Mouse (Mus musculus) brain, embryonic 14.5 days (tissue): ENCODE data around the gene Tut7. TPM values are rescaled to one million over a fixed set of nuclear protein-coding genes. Genes with fewer than 3 reads are reported as not detected.
"Not testable (repeated sequence)": the region's sequence is repeated elsewhere in the genome, so short reads cannot be mapped to it uniquely, and the experiment has no call there.

Experiments
- DNase-seq: peaks from one replicate; pipeline ENCODE4 v3.0.0-alpha.2; 2011; ENCODE audit warnings: low read depth
- CTCF ChIP-seq: fragments of 200-500 bp; IDR thresholded peaks from 2 replicates; pipeline ENCODE4 v1.5.1; 2012; ENCODE audit warnings: inconsistent platforms, mild to moderate bottlenecking, moderate library complexity, borderline replicate concordance; ENCODE audit not compliant: insufficient read depth, insufficient read length; ENCODE audit errors: extremely low read depth
- POLR2A ChIP-seq: fragments of 200-500 bp; IDR thresholded peaks from 2 replicates; pipeline ENCODE4 v1.6.1; 2012; ENCODE audit warnings: mild to moderate bottlenecking, inconsistent platforms, borderline replicate concordance; ENCODE audit not compliant: poor library complexity, insufficient read depth, insufficient read length, severe bottlenecking; ENCODE audit errors: extremely low read depth
- polyA plus RNA-seq: library from polyadenylated mRNA; depleted of rRNA; stranded (reverse); fragments of >200 nt; gene quantifications from 2 replicates; pipeline ENCODE4 v1.2.3, GENCODE M21; 2012; rRNA removed

Gene Tut7
- polyA plus RNA-seq, 1 experiment = 40.2 TPM

DNA sequence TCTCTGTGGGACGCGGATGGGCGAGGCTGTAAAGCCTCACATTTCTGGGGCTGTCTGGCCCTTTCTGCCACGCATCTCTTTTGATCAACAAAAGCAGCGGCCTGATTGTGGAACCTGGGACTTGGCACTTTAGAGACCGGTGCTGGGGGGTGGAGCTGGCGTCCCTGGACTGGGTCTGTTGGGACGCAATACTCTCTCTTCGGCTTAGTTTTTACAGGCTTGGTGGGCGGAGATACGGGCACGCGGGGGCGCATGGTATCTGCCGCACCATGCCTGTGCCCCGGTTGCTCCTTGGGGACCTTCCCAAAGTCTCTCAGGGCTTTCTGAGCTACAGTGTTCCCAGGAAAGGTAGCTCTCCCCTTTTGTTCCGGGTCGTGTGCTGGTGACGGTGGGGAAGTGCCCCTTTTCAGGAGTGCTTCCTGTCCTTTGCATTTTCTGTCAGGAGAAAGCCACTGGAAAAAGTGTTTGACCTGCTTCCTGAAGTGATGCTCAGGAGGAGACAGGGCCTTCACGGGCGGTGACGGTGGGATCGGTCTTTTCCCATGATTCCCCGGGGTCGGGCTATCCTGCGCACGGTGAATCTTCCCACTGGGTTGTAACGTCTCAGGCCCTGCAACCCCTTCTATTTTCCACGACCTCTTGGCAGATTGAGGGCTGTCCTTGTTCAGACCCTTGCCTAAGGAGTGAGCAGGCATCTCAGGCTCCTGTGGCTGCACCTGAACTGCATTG is 96.6 kb downstream of the Tut7 start:
- TF ChIP-seq POLR2A (no peak), CTCF (no peak)
- DNase-seq = peak; percentile 7

GRCm38 (mm10) chr13:59722089-59722488 is 100.9 kb downstream of the Tut7 start:
- not testable (repeated sequence) for DNase-seq

Other genes starting within 250 kb of the Tut7 start
- gene Agtpbp1, start 237.9 kb downstream of the Tut7 start, polyA plus RNA-seq = 35.8 and 50.1 TPM in 2 replicates
- 114 and 119 TPM in 2 replicates for gene Naa35, start 237.9 kb downstream of the Tut7 start, polyA plus RNA-seq
- gene Golm1, start 147.3 kb downstream of the Tut7 start, polyA plus RNA-seq = 25.3 and 25.8 TPM in 2 replicates
- gene 4921517D22Rik, start 129.0 kb downstream of the Tut7 start, polyA plus RNA-seq = not detected in 2 replicates
- 0.01 and 0.04 TPM in 2 replicates for gene Spata31d1a, start 112.8 kb downstream of the Tut7 start, polyA plus RNA-seq
- 0.01 and 0.03 TPM in 2 replicates for gene Spata31d1b, start 110.9 kb downstream of the Tut7 start, polyA plus RNA-seq
- 0.04 TPM in 1 of 2 replicates, not detected in the other for gene Spata31d1d, start 91.4 kb downstream of the Tut7 start, polyA plus RNA-seq
- gene 1700014D04Rik, start 76.4 kb downstream of the Tut7 start, polyA plus RNA-seq = 0.13 and 0.18 TPM in 2 replicates
- 130 and 135 TPM in 2 replicates for gene Isca1, start 53.3 kb downstream of the Tut7 start, polyA plus RNA-seq
- 0.55 TPM in 1 of 2 replicates, not detected in the other for gene Gm49354, start 40.9 kb downstream of the Tut7 start, polyA plus RNA-seq